Mouse (Mus musculus): Measurements from ENCODE around the gene Ino80. TPM values are rescaled to one million over a fixed set of nuclear protein-coding genes. Genes with fewer than 3 reads are reported as not detected.

The Ino80 gene
- polyA plus RNA-seq, 1 experiment, result 12.9 TPM

- Histone ChIP-seq H3K4me1 (ENCODE audit: control insufficient read depth, insufficient read depth, low read length) (peaks cover 24% of the 10 kb centered on the region), H3K27ac (ENCODE audit: insufficient read depth, low read depth, low read length) (no peak overlapping the region; the same call in 1 of the 2 replicates), H3K4me3 (ENCODE audit: insufficient read depth, low read length) (peak overlapping the region; percentile 40)
- no peak for TF ChIP-seq POLR2A (IDR thresholded peaks at IDR 0.05; ENCODE audit: borderline replicate concordance, low read depth, low read length)
- peak; percentile 74 for TF ChIP-seq CTCF (IDR thresholded peaks at IDR 0.05; ENCODE audit: low read depth, low read length)
Measured at GRCm38 (mm10) chr2:119337425-119338265, 139.8 kb downstream of the Ino80 start.

GRCm38 (mm10) chr2:119336470-119336869 lies 141.0 kb downstream of the Ino80 start:
- TF ChIP-seq POLR2A (IDR thresholded peaks at IDR 0.05; ENCODE audit: borderline replicate concordance, low read depth, low read length), result no peak
- H3K4me3 ChIP-seq (ENCODE audit: insufficient read depth, low read length), result no peak overlapping the region
- H3K27ac ChIP-seq (ENCODE audit: insufficient read depth, low read depth, low read length), result peak overlapping the region; percentile 48
- peaks cover 24% of the 10 kb centered on the region for H3K4me1 ChIP-seq (ENCODE audit: control insufficient read depth, insufficient read depth, low read length)

GRCm38 (mm10) chr2:119336002-119336401 lies 141.5 kb downstream of the Ino80 start:
- TF ChIP-seq CTCF (IDR thresholded peaks at IDR 0.05; ENCODE audit: low read depth, low read length) (no peak), POLR2A (IDR thresholded peaks at IDR 0.05; ENCODE audit: borderline replicate concordance, low read depth, low read length) (no peak)
- peak overlapping the region; percentile 6; the same call in 1 of the 2 replicates for H3K4me3 ChIP-seq (ENCODE audit: insufficient read depth, low read length)
- H3K4me1 ChIP-seq (ENCODE audit: control insufficient read depth, insufficient read depth, low read length), result peaks cover 24% of the 10 kb centered on the region
- H3K27ac ChIP-seq (ENCODE audit: insufficient read depth, low read depth, low read length), result peak overlapping the region; percentile 48

GRCm38 (mm10) chr2:119335535-119335934 lies 142.0 kb downstream of the Ino80 start:
- no peak for TF ChIP-seq POLR2A (IDR thresholded peaks at IDR 0.05; ENCODE audit: borderline replicate concordance, low read depth, low read length)
- no peak for TF ChIP-seq CTCF (IDR thresholded peaks at IDR 0.05; ENCODE audit: low read depth, low read length)
- H3K4me3 ChIP-seq (ENCODE audit: insufficient read depth, low read length), result no peak overlapping the region
- H3K4me1 ChIP-seq (ENCODE audit: control insufficient read depth, insufficient read depth, low read length), result peaks cover 24% of the 10 kb centered on the region
- H3K27ac ChIP-seq (ENCODE audit: insufficient read depth, low read depth, low read length), result peak overlapping the region; percentile 48; the same call in 1 of the 2 replicates

GRCm38 (mm10) chr2:119334964-119335525 lies 142.4 kb downstream of the Ino80 start:
- TF ChIP-seq POLR2A (IDR thresholded peaks at IDR 0.05; ENCODE audit: borderline replicate concordance, low read depth, low read length), result no peak
- peaks cover 24% of the 10 kb centered on the region for H3K4me1 ChIP-seq (ENCODE audit: control insufficient read depth, insufficient read depth, low read length)
- H3K27ac ChIP-seq (ENCODE audit: insufficient read depth, low read depth, low read length), result no peak overlapping the region
- H3K4me3 ChIP-seq (ENCODE audit: insufficient read depth, low read length), result no peak overlapping the region

GRCm38 (mm10) chr2:119334135-119334534 lies 143.4 kb downstream of the Ino80 start:
- Histone ChIP-seq H3K4me3 (ENCODE audit: insufficient read depth, low read length) (no peak overlapping the region), H3K27ac (ENCODE audit: insufficient read depth, low read depth, low read length) (no peak overlapping the region), H3K4me1 (ENCODE audit: control insufficient read depth, insufficient read depth, low read length) (peaks cover 24% of the 10 kb centered on the region)
- TF ChIP-seq POLR2A (IDR thresholded peaks at IDR 0.05; ENCODE audit: borderline replicate concordance, low read depth, low read length) (no peak), CTCF (IDR thresholded peaks at IDR 0.05; ENCODE audit: low read depth, low read length) (no peak)

GRCm38 (mm10) chr2:119332177-119332661 lies 145.3 kb downstream of the Ino80 start:
- Histone ChIP-seq H3K4me3 (ENCODE audit: insufficient read depth, low read length) (no peak overlapping the region), H3K4me1 (ENCODE audit: control insufficient read depth, insufficient read depth, low read length) (peaks cover 19% of the 10 kb centered on the region), H3K27ac (ENCODE audit: insufficient read depth, low read depth, low read length) (no peak overlapping the region)
- TF ChIP-seq CTCF (IDR thresholded peaks at IDR 0.05; ENCODE audit: low read depth, low read length), result no peak
- TF ChIP-seq POLR2A (IDR thresholded peaks at IDR 0.05; ENCODE audit: borderline replicate concordance, low read depth, low read length), result no peak

GRCm38 (mm10) chr2:119330795-119331194 lies 146.7 kb downstream of the Ino80 start:
- Histone ChIP-seq H3K27ac (ENCODE audit: insufficient read depth, low read depth, low read length) (no peak overlapping the region), H3K4me3 (ENCODE audit: insufficient read depth, low read length) (no peak overlapping the region)

GRCm38 (mm10) chr2:119329123-119329817 lies 148.2 kb downstream of the Ino80 start:
- Histone ChIP-seq H3K27ac (ENCODE audit: insufficient read depth, low read depth, low read length) (no peak overlapping the region), H3K4me1 (ENCODE audit: control insufficient read depth, insufficient read depth, low read length) (no peaks in the 10 kb centered on the region), H3K4me3 (ENCODE audit: insufficient read depth, low read length) (no peak overlapping the region)
- no peak for TF ChIP-seq CTCF (IDR thresholded peaks at IDR 0.05; ENCODE audit: low read depth, low read length)

More at GRCm38 (mm10) chr2:119330795-119331194, 146.7 kb downstream of the Ino80 start:
- peaks cover 7% of the 10 kb centered on the region for H3K4me1 ChIP-seq (ENCODE audit: control insufficient read depth, insufficient read depth, low read length)
- TF ChIP-seq CTCF (IDR thresholded peaks at IDR 0.05; ENCODE audit: low read depth, low read length) (no peak), POLR2A (IDR thresholded peaks at IDR 0.05; ENCODE audit: borderline replicate concordance, low read depth, low read length) (no peak)
